In genomic region chr5:140526754-140527153, GRCm38 (mm10) we compare ENCODE assay signal across 21 mouse cellular contexts. TPM values are rescaled to one million over a fixed set of nuclear protein-coding genes. Genes with fewer than 3 reads are reported as not detected.
"Had no signal": no experiment of that assay in that cellular context is flagged by ENCODE, and none has a peak within 500 bp of the region (broad histone marks: within the 10 kb centered on the region; RNA-seq: fewer than 3 reads in every experiment).

No protein-coding gene starts in this region.

- H3K4me1 ChIP-seq: liver, embryonic 13.5 days; liver, embryonic 15.5 days; lung, embryonic 15.5 days; midbrain, embryonic 12.5 days; neural tube, embryonic 12.5 days; stomach, embryonic 15.5 days had no signal

- DNase-seq: liver, embryonic 13.5 days; liver, postnatal 0 days; lung, adult 2 months; lung, postnatal 14 days; lung, postnatal 36 days; right cerebral cortex, postnatal 14 days; thymus, adult 2 months; thymus, postnatal 25 days; thymus, postnatal 4 days had no signal

- H3K9me3 ChIP-seq: liver, embryonic 13.5 days; liver, embryonic 15.5 days; lung, embryonic 15.5 days; midbrain, embryonic 12.5 days; neural tube, embryonic 12.5 days; stomach, embryonic 15.5 days had no signal

- ATAC-seq: liver, postnatal 0 days; lung, postnatal 0 days had no signal

- H3K9ac ChIP-seq: liver, embryonic 13.5 days; liver, embryonic 15.5 days; liver, postnatal 0 days; lung, embryonic 15.5 days; midbrain, embryonic 12.5 days; neural tube, embryonic 12.5 days; stomach, embryonic 15.5 days had no signal

- H3K4me2 ChIP-seq: liver, embryonic 13.5 days; liver, embryonic 15.5 days; lung, embryonic 15.5 days; midbrain, embryonic 12.5 days; neural tube, embryonic 12.5 days; stomach, embryonic 15.5 days had no signal

- H3K4me3 ChIP-seq: liver, embryonic 13.5 days; liver, embryonic 15.5 days; lung, embryonic 15.5 days; megakaryocyte, embryonic 14.5 days; midbrain, embryonic 12.5 days; neural tube, embryonic 12.5 days; stomach, embryonic 15.5 days had no signal

- H3K27me3 ChIP-seq: liver, embryonic 13.5 days; liver, embryonic 15.5 days; lung, embryonic 15.5 days; megakaryocyte, embryonic 14.5 days; midbrain, embryonic 12.5 days; neural tube, embryonic 12.5 days; stomach, embryonic 15.5 days had no signal

- H3K27ac ChIP-seq: liver, embryonic 13.5 days; liver, embryonic 15.5 days; lung, embryonic 15.5 days; macrophage; midbrain, embryonic 12.5 days; neural tube, embryonic 12.5 days; stomach, embryonic 15.5 days; stomach, postnatal 0 days had no signal

RNA-seq across cellular contexts. Expression of gene Grifin, which starts 38.1 kb away (rescaled TPM):
- polyA plus RNA-seq: liver, postnatal 0 days; lung, adult 2 months; lung, embryonic 15.5 days; lung, postnatal 0 days; macrophage; midbrain, embryonic 12.5 days; neural tube, embryonic 12.5 days; neural tube, embryonic 14.5 days; testis, adult 2 months; urinary bladder, adult 2 months had no signal
